Mouse (Mus musculus): ENCODE measurements around the gene Atp5l. TPM values are rescaled to one million over a fixed set of nuclear protein-coding genes. Genes with fewer than 3 reads are reported as not detected.
A peak's percentile ranks its signal among the peaks of the same experiment; 100 is the strongest.

The Atp5l gene
- polyA plus RNA-seq, 1 experiment: 989 TPM

GRCm38 (mm10) chr9:44914706-44915105, 5.8 kb downstream of the Atp5l start:
- no peak overlapping the region for H3K27ac ChIP-seq (ENCODE audit: insufficient read depth, low read length)
- DNase-seq: no peak
- 5% methylated on average over 4 of the region's 4 CpGs for WGBS
- no peaks in the 10 kb centered on the region for H3K27me3 ChIP-seq (ENCODE audit: control insufficient read depth, insufficient read depth, low read length)
- no peaks in the 10 kb centered on the region; the same call in 1 of the 2 replicates for H3K4me1 ChIP-seq (ENCODE audit: control insufficient read depth, insufficient read depth, low read length)
- H3K4me3 ChIP-seq (replicated peaks; ENCODE audit: insufficient read depth, low read depth, low read length): no peak overlapping the region
- TF ChIP-seq CTCF (IDR thresholded peaks at IDR 0.05; ENCODE audit: borderline replicate concordance, insufficient read depth, low read depth, low read length): no peak
- no peak for TF ChIP-seq POLR2A (IDR thresholded peaks at IDR 0.05; ENCODE audit: borderline replicate concordance, insufficient read depth, low read length)

GRCm38 (mm10) chr9:44911365-44911764, 9.2 kb downstream of the Atp5l start:
- DNase-seq: no peak
- no peak for TF ChIP-seq CTCF (IDR thresholded peaks at IDR 0.05; ENCODE audit: borderline replicate concordance, insufficient read depth, low read depth, low read length)
- WGBS: 90% methylated on average over 4 of the region's 4 CpGs
- Histone ChIP-seq H3K4me3 (replicated peaks; ENCODE audit: insufficient read depth, low read depth, low read length) (no peak overlapping the region), H3K27me3 (ENCODE audit: control insufficient read depth, insufficient read depth, low read length) (no peaks in the 10 kb centered on the region), H3K4me1 (ENCODE audit: control insufficient read depth, insufficient read depth, low read length) (peaks cover 10% of the 10 kb centered on the region), H3K27ac (ENCODE audit: insufficient read depth, low read length) (no peak overlapping the region)

- no peaks in the 10 kb centered on the region for H3K27me3 ChIP-seq (ENCODE audit: control insufficient read depth, insufficient read depth, low read length)
- TF ChIP-seq POLR2A (IDR thresholded peaks at IDR 0.05; ENCODE audit: borderline replicate concordance, insufficient read depth, low read length) (no peak), CTCF (IDR thresholded peaks at IDR 0.05; ENCODE audit: borderline replicate concordance, insufficient read depth, low read depth, low read length) (no peak)
- peak overlapping the region; percentile 89 for H3K27ac ChIP-seq (ENCODE audit: insufficient read depth, low read length)
- H3K4me1 ChIP-seq (ENCODE audit: control insufficient read depth, insufficient read depth, low read length): peaks cover 31% of the 10 kb centered on the region
- H3K4me3 ChIP-seq (replicated peaks; ENCODE audit: insufficient read depth, low read depth, low read length): no peak overlapping the region
- peak; percentile 65 to 80 for DNase-seq
- 16% methylated on average over 4 of the region's 4 CpGs for WGBS
Observed at GRCm38 (mm10) chr9:44905620-44906019, 14.9 kb downstream of the Atp5l start.

GRCm38 (mm10) chr9:44904964-44905363, 15.6 kb downstream of the Atp5l start:
- Histone ChIP-seq H3K4me1 (ENCODE audit: control insufficient read depth, insufficient read depth, low read length) (peaks cover 31% of the 10 kb centered on the region), H3K4me3 (replicated peaks; ENCODE audit: insufficient read depth, low read depth, low read length) (no peak overlapping the region), H3K27ac (ENCODE audit: insufficient read depth, low read length) (peak overlapping the region; percentile 89), H3K27me3 (ENCODE audit: control insufficient read depth, insufficient read depth, low read length) (no peaks in the 10 kb centered on the region)
- TF ChIP-seq POLR2A (IDR thresholded peaks at IDR 0.05; ENCODE audit: borderline replicate concordance, insufficient read depth, low read length): peak; percentile 44; the same call in 1 of the 2 replicates
- no peak for TF ChIP-seq CTCF (IDR thresholded peaks at IDR 0.05; ENCODE audit: borderline replicate concordance, insufficient read depth, low read depth, low read length)
- 9% methylated on average over 5 of the region's 5 CpGs for WGBS
- peak; percentile 86 to 93 for DNase-seq

GRCm38 (mm10) chr9:44903856-44904255, 16.7 kb downstream of the Atp5l start:
- WGBS: 77% methylated on average over 4 of the region's 4 CpGs
- peaks cover 31% of the 10 kb centered on the region for H3K4me1 ChIP-seq (ENCODE audit: control insufficient read depth, insufficient read depth, low read length)
- H3K27me3 ChIP-seq (ENCODE audit: control insufficient read depth, insufficient read depth, low read length): no peaks in the 10 kb centered on the region
- peak overlapping the region; percentile 89; the same call in 1 of the 2 replicates for H3K27ac ChIP-seq (ENCODE audit: insufficient read depth, low read length)
- DNase-seq: no peak
- H3K4me3 ChIP-seq (replicated peaks; ENCODE audit: insufficient read depth, low read depth, low read length): no peak overlapping the region
- TF ChIP-seq CTCF (IDR thresholded peaks at IDR 0.05; ENCODE audit: borderline replicate concordance, insufficient read depth, low read depth, low read length): no peak
- TF ChIP-seq POLR2A (IDR thresholded peaks at IDR 0.05; ENCODE audit: borderline replicate concordance, insufficient read depth, low read length): no peak

- DNase-seq: no peak
- H3K4me1 ChIP-seq (ENCODE audit: control insufficient read depth, insufficient read depth, low read length): peaks cover 17% of the 10 kb centered on the region
- H3K27ac ChIP-seq (ENCODE audit: insufficient read depth, low read length): no peak overlapping the region
- WGBS: 63% methylated on average over 4 of the region's 4 CpGs
- TF ChIP-seq CTCF (IDR thresholded peaks at IDR 0.05; ENCODE audit: borderline replicate concordance, insufficient read depth, low read depth, low read length) (peak; percentile 37; the same call in 1 of the 2 replicates), POLR2A (IDR thresholded peaks at IDR 0.05; ENCODE audit: borderline replicate concordance, insufficient read depth, low read length) (no peak)
- no peak overlapping the region for H3K4me3 ChIP-seq (replicated peaks; ENCODE audit: insufficient read depth, low read depth, low read length)
- no peaks in the 10 kb centered on the region for H3K27me3 ChIP-seq (ENCODE audit: control insufficient read depth, insufficient read depth, low read length)
Observed at GRCm38 (mm10) chr9:44900402-44900801, 20.1 kb downstream of the Atp5l start.

- Histone ChIP-seq H3K4me3 (replicated peaks; ENCODE audit: insufficient read depth, low read depth, low read length) (no peak overlapping the region), H3K4me1 (ENCODE audit: control insufficient read depth, insufficient read depth, low read length) (peaks cover 17% of the 10 kb centered on the region), H3K27me3 (ENCODE audit: control insufficient read depth, insufficient read depth, low read length) (no peaks in the 10 kb centered on the region), H3K27ac (ENCODE audit: insufficient read depth, low read length) (no peak overlapping the region)
- TF ChIP-seq POLR2A (IDR thresholded peaks at IDR 0.05; ENCODE audit: borderline replicate concordance, insufficient read depth, low read length): no peak
- TF ChIP-seq CTCF (IDR thresholded peaks at IDR 0.05; ENCODE audit: borderline replicate concordance, insufficient read depth, low read depth, low read length): no peak
- WGBS: 69% methylated on average over 3 of the region's 3 CpGs
- DNase-seq: no peak
Observed at GRCm38 (mm10) chr9:44899716-44900115, 20.8 kb downstream of the Atp5l start.

GRCm38 (mm10) chr9:44897024-44897423, 23.5 kb downstream of the Atp5l start:
- no peak overlapping the region for H3K27ac ChIP-seq (ENCODE audit: insufficient read depth, low read length)
- WGBS: 61% methylated on average over 4 of the region's 4 CpGs
- H3K4me1 ChIP-seq (ENCODE audit: control insufficient read depth, insufficient read depth, low read length): peaks cover 4% of the 10 kb centered on the region; the same call in 1 of the 2 replicates
- H3K27me3 ChIP-seq (ENCODE audit: control insufficient read depth, insufficient read depth, low read length): no peaks in the 10 kb centered on the region
- no peak for TF ChIP-seq CTCF (IDR thresholded peaks at IDR 0.05; ENCODE audit: borderline replicate concordance, insufficient read depth, low read depth, low read length)
- TF ChIP-seq POLR2A (IDR thresholded peaks at IDR 0.05; ENCODE audit: borderline replicate concordance, insufficient read depth, low read length): no peak
- no peak for DNase-seq
- no peak overlapping the region for H3K4me3 ChIP-seq (replicated peaks; ENCODE audit: insufficient read depth, low read depth, low read length)
